Mouse (Mus musculus) intestine, embryonic 15.5 days (tissue): ENCODE data around the gene Fads1. TPM values are rescaled to one million over a fixed set of nuclear protein-coding genes. Genes with fewer than 3 reads are reported as not detected.

Experiments
- ATAC-seq: fragments of 200-750 bp; cut with Nextera tagmentation; 2 replicates; pipeline ENCODE4 v1.8.0; 2017; ENCODE audit warnings: moderate TSS enrichment, moderate library complexity
- H3K27ac ChIP-seq: fragments of 300-500 bp; sonication (generic); 2 replicates; pipeline ENCODE4 v1.5.1; 2015; ENCODE audit warnings: mild to moderate bottlenecking, inconsistent platforms
- H3K27me3 ChIP-seq: fragments of 300-500 bp; sonication (generic); replicated peaks from 2 replicates; pipeline ENCODE4 v1.6.1; 2015; ENCODE audit warnings: inconsistent platforms
- H3K36me3 ChIP-seq: fragments of 300-500 bp; sonication (generic); 2 replicates; pipeline ENCODE4 v1.6.1; 2015; ENCODE audit warnings: inconsistent platforms
- H3K4me1 ChIP-seq: fragments of 300-500 bp; sonication (generic); replicated peaks from 2 replicates; pipeline ENCODE4 v1.6.1; 2015; ENCODE audit warnings: inconsistent platforms
- H3K4me2 ChIP-seq: fragments of 300-500 bp; sonication (generic); replicated peaks from 2 replicates; pipeline ENCODE4 v1.6.1; 2015; ENCODE audit warnings: mild to moderate bottlenecking, inconsistent platforms
- H3K4me3 ChIP-seq: fragments of 300-500 bp; sonication (generic); replicated peaks from 2 replicates; pipeline ENCODE4 v1.5.1; 2015; ENCODE audit warnings: inconsistent platforms
- H3K9ac ChIP-seq: fragments of 300-500 bp; sonication (generic); 2 replicates; pipeline ENCODE4 v1.6.1; 2015; ENCODE audit warnings: inconsistent platforms
- H3K9me3 ChIP-seq: fragments of 300-500 bp; sonication (generic); 2 replicates; pipeline ENCODE4 v1.6.1; 2016; ENCODE audit warnings: inconsistent platforms
- WGBS: fragments of 180-500 bp; shearing (Covaris S2); methylation state at CpG from one replicate; pipeline ENCODE4 v1.1.7; 2015; 5-methylcytosine and 5-hydroxymethylcytosine counted together
- polyA plus RNA-seq: library from polyadenylated mRNA; unstranded; fragments of >200 nt; fragmentation: Nextera tagmentation; extraction: Ambion mirVana; gene quantifications from 2 replicates; pipeline ENCODE4 v1.2.1, GENCODE M21; 2015

Gene Fads1
- polyA plus RNA-seq, 1 experiment from 2014 or later: 145 TPM

- WGBS: 29% methylated on average over 7 of the region's 7 CpGs
These were observed 546 bp upstream of the Fads1 start for GRCm38 (mm10) chr19:10182142-10182541.

GRCm38 (mm10) chr19:10183299-10183983 is 753 bp downstream of the Fads1 start:
- Histone ChIP-seq H3K9me3 (no peaks in the 10 kb centered on the region), H3K4me1 (peaks cover 25% of the 10 kb centered on the region), H3K36me3 (peaks cover 31% of the 10 kb centered on the region), H3K9ac (peak overlapping the region; percentile 97), H3K4me2 (peak overlapping the region; percentile 61), H3K27me3 (no peaks in the 10 kb centered on the region), H3K4me3 (peak overlapping the region; percentile 92), H3K27ac (peak overlapping the region; percentile 97)
- 1% methylated on average over 35 of the region's 35 CpGs for WGBS
- peak; percentile 65 for ATAC-seq

More at GRCm38 (mm10) chr19:10182142-10182541, 546 bp upstream of the Fads1 start:
- H3K4me3 ChIP-seq: peak overlapping the region; percentile 92
- H3K9ac ChIP-seq: peak overlapping the region; percentile 34; the same call in 1 of the 2 replicates
- ATAC-seq: no peak
- peak overlapping the region; percentile 61 for H3K4me2 ChIP-seq
- no peaks in the 10 kb centered on the region for H3K27me3 ChIP-seq
- H3K27ac ChIP-seq: 0 out of 2 replicates have a peak overlapping the region, but pooled peaks have one; percentile 60
- H3K4me1 ChIP-seq: peaks cover 24% of the 10 kb centered on the region
- no peaks in the 10 kb centered on the region for H3K9me3 ChIP-seq
- peaks cover 18% of the 10 kb centered on the region for H3K36me3 ChIP-seq

GRCm38 (mm10) chr19:10184096-10184495 is 1.4 kb downstream of the Fads1 start:
- Histone ChIP-seq H3K4me2 (peak overlapping the region; percentile 61), H3K4me1 (peaks cover 28% of the 10 kb centered on the region), H3K4me3 (peak overlapping the region; percentile 92), H3K27me3 (no peaks in the 10 kb centered on the region), H3K36me3 (peaks cover 37% of the 10 kb centered on the region), H3K9me3 (no peaks in the 10 kb centered on the region), H3K9ac (peak overlapping the region; percentile 97), H3K27ac (peak overlapping the region; percentile 97)
- WGBS: 2% methylated on average over 12 of the region's 12 CpGs
- peak; percentile 56 for ATAC-seq

GRCm38 (mm10) chr19:10185876-10186275 is 3.2 kb downstream of the Fads1 start:
- peaks cover 33% of the 10 kb centered on the region for H3K4me1 ChIP-seq
- H3K36me3 ChIP-seq: peaks cover 49% of the 10 kb centered on the region
- no peak overlapping the region for H3K4me3 ChIP-seq
- ATAC-seq: no peak
- no peaks in the 10 kb centered on the region for H3K27me3 ChIP-seq
- no peaks in the 10 kb centered on the region for H3K9me3 ChIP-seq
- H3K9ac ChIP-seq: no peak overlapping the region
- no peak overlapping the region for H3K27ac ChIP-seq
- 95% methylated on average over 3 of the region's 3 CpGs for WGBS
- H3K4me2 ChIP-seq: 0 out of 2 replicates have a peak overlapping the region, but pooled peaks have one; percentile 4

GRCm38 (mm10) chr19:10186569-10186968 is 3.9 kb downstream of the Fads1 start:
- Histone ChIP-seq H3K4me3 (no peak overlapping the region), H3K36me3 (peaks cover 52% of the 10 kb centered on the region), H3K27ac (no peak overlapping the region), H3K27me3 (no peaks in the 10 kb centered on the region), H3K4me2 (no peak overlapping the region), H3K9ac (no peak overlapping the region), H3K4me1 (peaks cover 39% of the 10 kb centered on the region), H3K9me3 (no peaks in the 10 kb centered on the region)
- no peak for ATAC-seq
- 94% methylated on average over 8 of the region's 8 CpGs for WGBS

- ATAC-seq: no peak
- peaks cover 34% of the 10 kb centered on the region for H3K4me1 ChIP-seq
- H3K4me2 ChIP-seq: no peak overlapping the region
- H3K4me3 ChIP-seq: no peak overlapping the region
- no peaks in the 10 kb centered on the region for H3K9me3 ChIP-seq
- H3K36me3 ChIP-seq: peaks cover 65% of the 10 kb centered on the region
- 77% methylated on average over 10 of the region's 10 CpGs for WGBS
- no peak overlapping the region for H3K9ac ChIP-seq
- H3K27ac ChIP-seq: peak overlapping the region; percentile 22; the same call in 1 of the 2 replicates
- no peaks in the 10 kb centered on the region for H3K27me3 ChIP-seq
These were observed 5.7 kb downstream of the Fads1 start for GRCm38 (mm10) chr19:10188281-10188811.

- Histone ChIP-seq H3K36me3 (peaks cover 72% of the 10 kb centered on the region), H3K4me1 (peaks cover 34% of the 10 kb centered on the region), H3K9ac (no peak overlapping the region), H3K4me2 (no peak overlapping the region), H3K27ac (0 out of 2 replicates have a peak overlapping the region, but pooled peaks have one; percentile 22), H3K4me3 (no peak overlapping the region), H3K9me3 (no peaks in the 10 kb centered on the region), H3K27me3 (no peaks in the 10 kb centered on the region)
- WGBS: 92% methylated on average over 6 of the region's 6 CpGs
- no peak for ATAC-seq
These were observed 6.3 kb downstream of the Fads1 start for GRCm38 (mm10) chr19:10189022-10189421.

- H3K4me3 ChIP-seq: no peak overlapping the region
- H3K27ac ChIP-seq: peak overlapping the region; percentile 34; the same call in 1 of the 2 replicates
- H3K27me3 ChIP-seq: no peaks in the 10 kb centered on the region
- WGBS: 81% methylated on average over 8 of the region's 8 CpGs
- 0 out of 2 replicates have a peak overlapping the region, but pooled peaks have one; percentile 9 for H3K9ac ChIP-seq
- no peaks in the 10 kb centered on the region for H3K9me3 ChIP-seq
- peaks cover 78% of the 10 kb centered on the region for H3K36me3 ChIP-seq
- peak; percentile 75 for ATAC-seq
- H3K4me1 ChIP-seq: peaks cover 28% of the 10 kb centered on the region; the same call in 1 of the 2 replicates
- H3K4me2 ChIP-seq: no peak overlapping the region
These were observed 7.3 kb downstream of the Fads1 start for GRCm38 (mm10) chr19:10189940-10190339.

- H3K9ac ChIP-seq: no peak overlapping the region
- 35% methylated on average over 2 of the region's 2 CpGs for WGBS
- peaks cover 74% of the 10 kb centered on the region for H3K36me3 ChIP-seq
- no peaks in the 10 kb centered on the region for H3K9me3 ChIP-seq
- H3K27ac ChIP-seq: no peak overlapping the region
- H3K4me2 ChIP-seq: no peak overlapping the region
- H3K27me3 ChIP-seq: no peaks in the 10 kb centered on the region
- peak; percentile 27; the same call in 1 of the 2 replicates for ATAC-seq
- no peak overlapping the region for H3K4me3 ChIP-seq
- H3K4me1 ChIP-seq: peaks cover 20% of the 10 kb centered on the region; the same call in 1 of the 2 replicates
These were observed 8.1 kb downstream of the Fads1 start for GRCm38 (mm10) chr19:10190796-10191195.

- 72% methylated on average over 7 of the region's 7 CpGs for WGBS
- no peak overlapping the region for H3K4me3 ChIP-seq
- no peak overlapping the region for H3K27ac ChIP-seq
- peaks cover 20% of the 10 kb centered on the region; the same call in 1 of the 2 replicates for H3K4me1 ChIP-seq
- H3K36me3 ChIP-seq: peaks cover 69% of the 10 kb centered on the region
- no peak overlapping the region for H3K9ac ChIP-seq
- H3K4me2 ChIP-seq: no peak overlapping the region
- ATAC-seq: no peak
- H3K27me3 ChIP-seq: no peaks in the 10 kb centered on the region
- no peaks in the 10 kb centered on the region for H3K9me3 ChIP-seq
These were observed 8.6 kb downstream of the Fads1 start for GRCm38 (mm10) chr19:10191326-10191725.

- Histone ChIP-seq H3K9ac (no peak overlapping the region), H3K4me2 (no peak overlapping the region), H3K27me3 (no peaks in the 10 kb centered on the region), H3K9me3 (no peaks in the 10 kb centered on the region), H3K36me3 (peaks cover 42% of the 10 kb centered on the region), H3K4me3 (no peak overlapping the region), H3K4me1 (peaks cover 12% of the 10 kb centered on the region; the same call in 1 of the 2 replicates), H3K27ac (no peak overlapping the region)
- 82% methylated on average over 11 of the region's 11 CpGs for WGBS
- no peak for ATAC-seq
These were observed 11.6 kb downstream of the Fads1 start for GRCm38 (mm10) chr19:10194337-10194736.

GRCm38 (mm10) chr19:10195252-10195651 is 12.6 kb downstream of the Fads1 start:
- H3K36me3 ChIP-seq: peaks cover 43% of the 10 kb centered on the region

More at GRCm38 (mm10) chr19:10195252-10195651, 12.6 kb downstream of the Fads1 start:
- Histone ChIP-seq H3K9ac (no peak overlapping the region), H3K4me2 (no peak overlapping the region), H3K4me3 (no peak overlapping the region), H3K4me1 (peaks cover 7% of the 10 kb centered on the region; the same call in 1 of the 2 replicates), H3K27me3 (no peaks in the 10 kb centered on the region), H3K27ac (no peak overlapping the region), H3K9me3 (no peaks in the 10 kb centered on the region)
- ATAC-seq: no peak
- 74% methylated on average over 5 of the region's 5 CpGs for WGBS
